Mouse (Mus musculus) intestine, embryonic 16.5 days (tissue): ENCODE results near the gene Il12b. TPM values are rescaled to one million over a fixed set of nuclear protein-coding genes. Genes with fewer than 3 reads are reported as not detected.
"Not testable (repeated sequence)": the region's sequence is repeated elsewhere in the genome, so short reads cannot be mapped to it uniquely, and the experiment has no call there.

Source experiments
- ATAC-seq: fragments of 200-750 bp; cut with Nextera tagmentation; 2 replicates; pipeline ENCODE4 v1.8.0; 2017; ENCODE audit warnings: moderate TSS enrichment, moderate library complexity
- H3K27ac ChIP-seq: fragments of 300-500 bp; sonication (generic); 2 replicates; pipeline ENCODE4 v1.5.1; 2014; ENCODE audit warnings: mild to moderate bottlenecking, low read length
- H3K27me3 ChIP-seq: fragments of 300-500 bp; sonication (generic); replicated peaks from 2 replicates; pipeline ENCODE4 v1.6.1; 2014; ENCODE audit warnings: low read length, control low read depth, mixed read lengths; ENCODE audit not compliant: control insufficient read depth, insufficient read depth
- H3K36me3 ChIP-seq: fragments of 300-500 bp; sonication (generic); 2 replicates; pipeline ENCODE4 v1.6.1; 2014; ENCODE audit warnings: low read length, control low read depth; ENCODE audit not compliant: control insufficient read depth, insufficient read depth
- H3K4me1 ChIP-seq: fragments of 300-500 bp; sonication (generic); 2 replicates; pipeline ENCODE4 v1.6.1; 2014; ENCODE audit warnings: low read length, control low read depth, mixed read lengths; ENCODE audit not compliant: control insufficient read depth, insufficient read depth
- H3K4me2 ChIP-seq: fragments of 300-500 bp; sonication (generic); 2 replicates; pipeline ENCODE4 v1.6.1; 2014; ENCODE audit warnings: low read depth, low read length, control low read depth
- H3K4me3 ChIP-seq: fragments of 300-500 bp; sonication (generic); 2 replicates; pipeline ENCODE4 v1.5.1; 2014; ENCODE audit warnings: mild to moderate bottlenecking, low read length
- H3K9ac ChIP-seq: fragments of 300-500 bp; sonication (generic); 2 replicates; pipeline ENCODE4 v1.6.1; 2014; ENCODE audit warnings: low read depth, low read length
- H3K9me3 ChIP-seq: fragments of 300-500 bp; sonication (generic); 2 replicates; pipeline ENCODE4 v1.6.1; 2016; ENCODE audit warnings: low read length, control low read depth; ENCODE audit not compliant: control insufficient read depth
- WGBS: fragments of 180-500 bp; shearing (Covaris S2); extraction: QIAGEN DNeasy Blood & Tissue Kit; methylation state at CpG from one replicate; pipeline ENCODE4 v1.1.7; 2014; 5-methylcytosine and 5-hydroxymethylcytosine counted together
- polyA plus RNA-seq: library from polyadenylated mRNA; unstranded; fragments of >200 nt; fragmentation: Nextera tagmentation; extraction: Ambion mirVana; gene quantifications from 2 replicates; pipeline ENCODE4 v1.2.1, GENCODE M21; 2015

Il12b gene
- polyA plus RNA-seq, 1 experiment from 2014 or later: not detected

GRCm38 (mm10) chr11:44425006-44425405 is 25.1 kb downstream of the Il12b start:
- no peaks in the 10 kb centered on the region for H3K27me3 ChIP-seq
- 63% methylated on average over 8 of the region's 8 CpGs for WGBS
- no peaks in the 10 kb centered on the region for H3K4me1 ChIP-seq
- ATAC-seq: no peak
- no peak overlapping the region for H3K27ac ChIP-seq
- H3K4me3 ChIP-seq: no peak overlapping the region
- no peak overlapping the region for H3K4me2 ChIP-seq
- H3K9ac ChIP-seq: no peak overlapping the region
- no peaks in the 10 kb centered on the region for H3K36me3 ChIP-seq
- H3K9me3 ChIP-seq: no peaks in the 10 kb centered on the region

- WGBS: 73% methylated on average over 6 of the region's 6 CpGs
- H3K27ac ChIP-seq: no peak overlapping the region
- H3K4me1 ChIP-seq: no peaks in the 10 kb centered on the region
- H3K9ac ChIP-seq: no peak overlapping the region
- no peaks in the 10 kb centered on the region for H3K36me3 ChIP-seq
- H3K9me3 ChIP-seq: no peaks in the 10 kb centered on the region
- no peak overlapping the region for H3K4me3 ChIP-seq
- H3K27me3 ChIP-seq: no peaks in the 10 kb centered on the region
- no peak for ATAC-seq
- no peak overlapping the region for H3K4me2 ChIP-seq
Measured at GRCm38 (mm10) chr11:44425626-44426025, 25.8 kb downstream of the Il12b start.

GRCm38 (mm10) chr11:44427951-44428350 is 28.1 kb downstream of the Il12b start:
- Histone ChIP-seq H3K27ac (no peak overlapping the region), H3K4me1 (no peaks in the 10 kb centered on the region), H3K4me2 (no peak overlapping the region), H3K4me3 (no peak overlapping the region), H3K27me3 (no peaks in the 10 kb centered on the region), H3K9ac (no peak overlapping the region), H3K36me3 (no peaks in the 10 kb centered on the region), H3K9me3 (no peaks in the 10 kb centered on the region)
- ATAC-seq: no peak
- 79% methylated on average over 2 of the region's 2 CpGs for WGBS

- no peak overlapping the region for H3K27ac ChIP-seq
- no peaks in the 10 kb centered on the region for H3K9me3 ChIP-seq
- H3K27me3 ChIP-seq: no peaks in the 10 kb centered on the region
- H3K4me1 ChIP-seq: no peaks in the 10 kb centered on the region
- H3K9ac ChIP-seq: no peak overlapping the region
- no peaks in the 10 kb centered on the region for H3K36me3 ChIP-seq
- WGBS: 87% methylated on average over 3 of the region's 3 CpGs
- H3K4me2 ChIP-seq: no peak overlapping the region
- no peak overlapping the region for H3K4me3 ChIP-seq
- ATAC-seq: no peak
Measured at GRCm38 (mm10) chr11:44430036-44430435, 30.2 kb downstream of the Il12b start.

GRCm38 (mm10) chr11:44437786-44438185 is 37.9 kb downstream of the Il12b start:
- Histone ChIP-seq H3K27ac (no peak overlapping the region), H3K9ac (no peak overlapping the region), H3K4me1 (no peaks in the 10 kb centered on the region), H3K36me3 (no peaks in the 10 kb centered on the region), H3K27me3 (no peaks in the 10 kb centered on the region), H3K4me3 (no peak overlapping the region), H3K9me3 (no peaks in the 10 kb centered on the region), H3K4me2 (no peak overlapping the region)
- WGBS: 89% methylated on average over 6 of the region's 6 CpGs
- no peak for ATAC-seq

- no peak overlapping the region for H3K4me2 ChIP-seq
- H3K4me1 ChIP-seq: no peaks in the 10 kb centered on the region
- ATAC-seq: no peak
- H3K4me3 ChIP-seq: no peak overlapping the region
- no peaks in the 10 kb centered on the region for H3K36me3 ChIP-seq
- no peak overlapping the region for H3K27ac ChIP-seq
- H3K9ac ChIP-seq: no peak overlapping the region
- no peaks in the 10 kb centered on the region for H3K9me3 ChIP-seq
- no peaks in the 10 kb centered on the region for H3K27me3 ChIP-seq
Measured at GRCm38 (mm10) chr11:44451046-44451445, 51.2 kb downstream of the Il12b start.

GRCm38 (mm10) chr11:44452016-44452415 is 52.2 kb downstream of the Il12b start:
- not testable (repeated sequence) for H3K9me3 ChIP-seq, H3K4me2 ChIP-seq, H3K9ac ChIP-seq, H3K27ac ChIP-seq, H3K27me3 ChIP-seq, H3K4me3 ChIP-seq, H3K4me1 ChIP-seq, H3K36me3 ChIP-seq, ATAC-seq
- WGBS: 88% methylated on average over 5 of the region's 5 CpGs

GRCm38 (mm10) chr11:44453423-44453822 is 53.6 kb downstream of the Il12b start:
- peak; percentile 80 for ATAC-seq
- Histone ChIP-seq H3K27me3 (no peaks in the 10 kb centered on the region), H3K9ac (no peak overlapping the region), H3K4me1 (no peaks in the 10 kb centered on the region), H3K4me2 (no peak overlapping the region), H3K4me3 (no peak overlapping the region), H3K9me3 (no peaks in the 10 kb centered on the region), H3K27ac (no peak overlapping the region), H3K36me3 (no peaks in the 10 kb centered on the region)
- WGBS: 44% methylated on average over 2 of the region's 2 CpGs

- no peak for ATAC-seq
- Histone ChIP-seq H3K27ac (no peak overlapping the region), H3K27me3 (no peaks in the 10 kb centered on the region), H3K9me3 (no peaks in the 10 kb centered on the region), H3K9ac (no peak overlapping the region), H3K4me3 (no peak overlapping the region), H3K4me1 (no peaks in the 10 kb centered on the region), H3K36me3 (peaks cover 6% of the 10 kb centered on the region; the same call in 1 of the 2 replicates), H3K4me2 (no peak overlapping the region)
- 76% methylated on average over 6 of the region's 6 CpGs for WGBS
Measured at GRCm38 (mm10) chr11:44461493-44461892, 61.6 kb downstream of the Il12b start.
